Mouse (Mus musculus) brain, embryonic 14.5 days (tissue): Measurements from ENCODE around the gene Mafg.

Experiments
- CTCF ChIP-seq: fragments of 200-500 bp; IDR thresholded peaks from 2 replicates; pipeline ENCODE4 v1.5.1; 2012; ENCODE audit warnings: inconsistent platforms, mild to moderate bottlenecking, moderate library complexity, borderline replicate concordance; ENCODE audit not compliant: insufficient read depth, insufficient read length; ENCODE audit errors: extremely low read depth
- POLR2A ChIP-seq: fragments of 200-500 bp; IDR thresholded peaks from 2 replicates; pipeline ENCODE4 v1.6.1; 2012; ENCODE audit warnings: mild to moderate bottlenecking, inconsistent platforms, borderline replicate concordance; ENCODE audit not compliant: poor library complexity, insufficient read depth, insufficient read length, severe bottlenecking; ENCODE audit errors: extremely low read depth

DNA sequence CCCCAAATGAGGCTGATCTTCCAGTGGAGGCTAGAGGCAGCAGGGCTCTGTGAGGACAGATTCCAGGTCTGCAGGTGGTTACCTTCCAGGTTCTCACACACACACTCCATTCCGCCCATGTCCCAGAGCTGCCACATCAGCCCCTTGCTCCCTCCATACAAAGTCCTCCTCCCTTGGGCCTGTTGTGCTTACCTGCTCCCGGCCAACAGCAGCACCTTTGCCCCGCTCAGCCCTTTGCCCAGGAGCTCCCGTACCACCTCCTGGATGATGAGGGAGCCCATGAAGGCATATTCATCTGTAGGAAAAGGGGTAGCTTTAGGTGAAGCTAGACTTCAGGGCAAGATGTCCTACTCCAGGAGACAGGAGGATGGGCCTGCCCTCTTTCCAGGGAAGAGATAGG lies 23.9 kb upstream of the Mafg start:
- TF ChIP-seq CTCF (no peak), POLR2A (no peak)
